Mouse (Mus musculus) thymus, adult 2 months (tissue): Measurements from ENCODE around the gene Lrp6.

Source experiments
- CTCF ChIP-seq: fragments of 200-500 bp; IDR thresholded peaks from 2 replicates; pipeline ENCODE4 v1.5.1; 2012; ENCODE audit warnings: mild to moderate bottlenecking, control low read depth, low read length, moderate library complexity, borderline replicate concordance; ENCODE audit not compliant: control insufficient read depth, poor library complexity, insufficient read depth; ENCODE audit errors: extremely low read depth
- POLR2A ChIP-seq: fragments of 200-500 bp; IDR thresholded peaks from 2 replicates; pipeline ENCODE4 v1.6.1; 2012; ENCODE audit warnings: mild to moderate bottlenecking, low read length, control low read depth, moderate library complexity; ENCODE audit not compliant: control insufficient read depth, poor library complexity, insufficient read depth; ENCODE audit errors: extremely low read depth

- TF ChIP-seq CTCF = no peak
- TF ChIP-seq POLR2A = no peak
Measured at GRCm38 (mm10) chr6:134558546-134559129, 8.1 kb downstream of the Lrp6 start.
